Mouse (Mus musculus) right cerebral cortex, postnatal 10 days (tissue): ENCODE results near the gene Vmn1r48.
"Not testable (repeated sequence)": the region's sequence is repeated elsewhere in the genome, so short reads cannot be mapped to it uniquely, and the experiment has no call there.

ENCODE experiments used
- DNase-seq, 2 experiments: peaks; one replicate each; pipeline ENCODE4 v3.0.0; 2021; ENCODE audit warnings: low spot score in 2 of 2

The Vmn1r48 gene

GRCm38 (mm10) chr6:90036741-90037140 lies at the start of gene Vmn1r48:
TSS of gene Vmn1r48 (minus strand) at chr6:90036841.
- DNase-seq: not testable (repeated sequence)

GRCm38 (mm10) chr6:90078406-90078805 lies 41.8 kb upstream of the Vmn1r48 start, which contains the start of gene Vmn1r49:
TSS of gene Vmn1r49 (minus strand) at chr6:90078506.
- no peak for DNase-seq

GRCm38 (mm10) chr6:90015847-90016246 lies 20.8 kb downstream of the Vmn1r48 start, which contains the start of gene Vmn1r47:
TSS of gene Vmn1r47 (plus strand) at chr6:90016147.
- not testable (repeated sequence) for DNase-seq

- no peak for DNase-seq
These were observed 50.7 kb downstream of the Vmn1r48 start for GRCm38 (mm10) chr6:89985989-89986388.
